Mouse (Mus musculus): ENCODE data around the gene Gm20388. TPM values are rescaled to one million over a fixed set of nuclear protein-coding genes. Genes with fewer than 3 reads are reported as not detected.
A peak's percentile ranks its signal among the peaks of the same experiment; 100 is the strongest.

Gm20388 gene
- polyA plus RNA-seq, 1 experiment from 2014 or later = not detected

DNA sequence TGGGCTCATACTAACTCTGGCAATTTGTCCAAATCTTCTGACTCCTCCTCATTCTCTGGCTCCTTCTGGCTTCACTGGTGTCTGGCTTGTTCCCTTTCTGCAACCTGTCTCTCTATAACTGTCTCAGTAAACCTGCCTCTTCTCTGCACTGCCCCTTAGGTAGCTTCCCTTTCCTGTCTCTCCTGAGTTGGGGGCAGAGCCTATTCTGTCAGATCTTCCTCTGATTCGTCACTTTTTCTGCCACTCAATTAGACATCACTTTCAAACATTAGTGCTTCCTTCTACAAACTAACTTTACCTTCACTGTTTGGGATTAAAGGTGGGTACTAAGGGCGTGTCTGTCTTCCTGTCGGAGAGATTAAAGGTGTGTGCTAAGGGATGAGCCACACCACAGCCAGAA lies 2430.1 kb downstream of the Gm20388 start:
- no peaks in the 10 kb centered on the region for H3K9me3 ChIP-seq
- no peak for ATAC-seq (ENCODE audit: insufficient number of reproducible peaks, insufficient read depth, low FRiP score, low TSS enrichment, low read depth)
- 82% methylated on average over 3 of the region's 3 CpGs for WGBS

DNA sequence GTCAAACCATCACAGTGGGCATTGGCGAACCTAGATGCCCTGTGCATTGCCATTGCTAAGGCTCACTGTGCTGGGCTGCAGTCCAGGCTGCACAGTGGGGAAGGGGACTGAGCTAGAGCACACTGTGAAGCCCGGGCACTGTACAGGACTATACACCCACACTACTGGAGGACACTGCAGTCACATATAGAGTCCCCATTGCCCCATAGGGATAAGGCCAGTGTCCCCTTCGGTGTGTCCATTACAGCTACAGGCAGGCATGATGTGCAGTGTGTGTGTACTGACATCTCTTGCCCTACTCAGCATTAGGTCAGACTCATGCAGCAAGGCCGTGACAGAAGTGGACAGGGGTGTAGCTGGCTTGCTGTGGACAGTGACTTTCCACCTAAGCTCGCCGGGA lies 2431.1 kb downstream of the Gm20388 start:
- 78% methylated on average over 6 of the region's 6 CpGs for WGBS
- peaks cover 32% of the 10 kb centered on the region for H3K4me1 ChIP-seq
- no peaks in the 10 kb centered on the region; the same call in 1 of the 2 replicates for H3K36me3 ChIP-seq
- peaks cover 73% of the 10 kb centered on the region for H3K27me3 ChIP-seq
- peak overlapping the region; percentile 17; the same call in 1 of the 2 replicates for H3K9ac ChIP-seq
- H3K9me3 ChIP-seq = no peaks in the 10 kb centered on the region
- ATAC-seq (ENCODE audit: insufficient number of reproducible peaks, insufficient read depth, low FRiP score, low TSS enrichment, low read depth) = no peak
- no peak overlapping the region for H3K4me2 ChIP-seq
- H3K27ac ChIP-seq = no peak overlapping the region
- no peak overlapping the region for H3K4me3 ChIP-seq

More for the DNA sequence above, 2430.1 kb downstream of the Gm20388 start:
- H3K27ac ChIP-seq = no peak overlapping the region
- no peaks in the 10 kb centered on the region; the same call in 1 of the 2 replicates for H3K36me3 ChIP-seq
- H3K4me2 ChIP-seq = no peak overlapping the region
- peaks cover 42% of the 10 kb centered on the region for H3K4me1 ChIP-seq
- H3K27me3 ChIP-seq = peaks cover 82% of the 10 kb centered on the region
- H3K9ac ChIP-seq = no peak overlapping the region
- H3K4me3 ChIP-seq = no peak overlapping the region

DNA sequence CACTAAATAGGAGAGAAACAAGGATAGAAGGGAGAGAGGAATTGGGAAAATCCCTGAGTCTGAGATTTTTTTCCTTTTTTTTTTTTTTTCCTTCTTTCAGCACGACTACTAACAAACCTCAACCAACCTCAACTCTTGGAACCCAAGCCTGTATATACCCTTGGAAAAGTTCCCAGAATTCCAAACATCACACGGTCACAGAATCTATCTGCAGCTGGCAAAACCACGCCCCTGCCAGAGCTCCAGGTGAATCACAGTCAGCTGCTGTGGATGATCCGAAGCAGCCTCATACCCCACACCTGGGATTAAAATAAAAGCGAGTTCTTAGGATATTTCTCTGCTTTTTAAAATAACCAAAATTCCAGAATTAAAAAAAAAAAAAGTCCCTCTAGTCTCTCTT lies 2431.7 kb downstream of the Gm20388 start:
- ATAC-seq (ENCODE audit: insufficient number of reproducible peaks, insufficient read depth, low FRiP score, low TSS enrichment, low read depth) = no peak
- H3K27me3 ChIP-seq = peaks cover 67% of the 10 kb centered on the region
- no peaks in the 10 kb centered on the region; the same call in 1 of the 2 replicates for H3K36me3 ChIP-seq
- H3K9ac ChIP-seq = no peak overlapping the region
- H3K4me1 ChIP-seq = peaks cover 31% of the 10 kb centered on the region
- H3K4me2 ChIP-seq = no peak overlapping the region; the same call in 1 of the 2 replicates
- H3K9me3 ChIP-seq = no peaks in the 10 kb centered on the region
- H3K4me3 ChIP-seq = no peak overlapping the region
- WGBS = 26% methylated on average over 5 of the region's 5 CpGs
- H3K27ac ChIP-seq = no peak overlapping the region

DNA sequence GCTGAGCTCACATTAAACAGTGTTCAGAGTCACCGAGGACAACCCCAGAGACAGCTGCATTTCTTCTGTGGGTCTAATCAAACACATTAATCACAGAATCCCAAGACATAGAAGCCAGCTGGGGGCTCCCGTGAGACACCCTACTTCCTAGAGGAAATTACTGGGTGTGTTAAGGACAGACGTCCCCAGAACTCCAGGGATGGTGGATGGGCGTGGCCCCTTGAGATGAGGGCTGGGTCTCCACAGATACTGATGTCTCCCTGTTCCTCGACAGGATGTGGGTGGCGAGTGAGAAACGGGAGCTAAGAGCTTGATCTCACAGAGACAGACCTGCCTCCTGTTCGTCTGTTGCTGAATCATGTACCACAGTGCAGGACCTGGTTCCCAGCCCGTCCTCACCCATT lies 2432.2 kb downstream of the Gm20388 start:
- Histone ChIP-seq H3K9ac (peak overlapping the region; percentile 47), H3K27me3 (peaks cover 62% of the 10 kb centered on the region), H3K4me3 (peak overlapping the region; percentile 30; the same call in 1 of the 2 replicates), H3K4me1 (peaks cover 36% of the 10 kb centered on the region), H3K27ac (0 out of 2 replicates have a peak overlapping the region, but pooled peaks have one; percentile 3), H3K4me2 (peak overlapping the region; percentile 59), H3K9me3 (no peaks in the 10 kb centered on the region), H3K36me3 (no peaks in the 10 kb centered on the region; the same call in 1 of the 2 replicates)
- ATAC-seq (ENCODE audit: insufficient number of reproducible peaks, insufficient read depth, low FRiP score, low TSS enrichment, low read depth) = no peak
- WGBS = 3% methylated on average over 9 of the region's 9 CpGs

DNA sequence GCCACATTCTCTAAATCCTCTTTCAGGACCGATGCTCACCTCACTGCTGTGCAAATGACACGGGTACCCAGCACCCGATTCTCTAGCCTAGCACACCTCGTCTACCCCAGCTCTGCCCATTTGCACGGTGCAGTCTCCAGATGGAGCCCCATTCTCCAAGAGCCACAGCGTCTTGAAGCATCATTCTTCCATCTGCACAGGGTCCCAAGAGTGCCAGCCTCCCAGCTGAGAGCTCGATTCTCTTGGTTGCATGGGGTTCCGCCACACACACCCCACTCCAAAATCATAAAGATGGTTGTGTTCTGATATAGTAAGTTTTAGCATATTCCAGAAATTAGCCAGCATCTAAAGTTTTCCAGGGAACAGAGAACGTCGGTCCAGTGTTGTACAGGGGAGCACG lies 2432.7 kb downstream of the Gm20388 start:
- peak overlapping the region; percentile 3; the same call in 1 of the 2 replicates for H3K27ac ChIP-seq
- H3K4me2 ChIP-seq = peak overlapping the region; percentile 59
- 3% methylated on average over 11 of the region's 11 CpGs for WGBS
- H3K9me3 ChIP-seq = no peaks in the 10 kb centered on the region
- H3K4me1 ChIP-seq = peaks cover 40% of the 10 kb centered on the region
- no peaks in the 10 kb centered on the region; the same call in 1 of the 2 replicates for H3K36me3 ChIP-seq
- H3K9ac ChIP-seq = peak overlapping the region; percentile 47
- peaks cover 57% of the 10 kb centered on the region for H3K27me3 ChIP-seq
- H3K4me3 ChIP-seq = peak overlapping the region; percentile 30
- no peak for ATAC-seq (ENCODE audit: insufficient number of reproducible peaks, insufficient read depth, low FRiP score, low TSS enrichment, low read depth)

GRCm38 (mm10) chr8:122343758-122344157 lies 2433.1 kb downstream of the Gm20388 start:
- H3K27me3 ChIP-seq = peaks cover 53% of the 10 kb centered on the region
- no peak for ATAC-seq (ENCODE audit: insufficient number of reproducible peaks, insufficient read depth, low FRiP score, low TSS enrichment, low read depth)
- H3K9ac ChIP-seq = peak overlapping the region; percentile 47
- under 1% methylated on average over 14 of the region's 14 CpGs for WGBS
- peak overlapping the region; percentile 3; the same call in 1 of the 2 replicates for H3K27ac ChIP-seq
- peak overlapping the region; percentile 59 for H3K4me2 ChIP-seq
- no peaks in the 10 kb centered on the region for H3K9me3 ChIP-seq
- peaks cover 40% of the 10 kb centered on the region for H3K4me1 ChIP-seq
- no peaks in the 10 kb centered on the region for H3K36me3 ChIP-seq
- peak overlapping the region; percentile 30 for H3K4me3 ChIP-seq

- WGBS = 3% methylated on average over 2 of the region's 5 CpGs
- ATAC-seq (ENCODE audit: insufficient number of reproducible peaks, insufficient read depth, low FRiP score, low TSS enrichment, low read depth) = no peak
- Histone ChIP-seq H3K9ac (no peak overlapping the region), H3K4me2 (peak overlapping the region; percentile 59), H3K27ac (no peak overlapping the region), H3K4me1 (peaks cover 40% of the 10 kb centered on the region), H3K36me3 (no peaks in the 10 kb centered on the region), H3K27me3 (peaks cover 54% of the 10 kb centered on the region), H3K9me3 (no peaks in the 10 kb centered on the region), H3K4me3 (no peak overlapping the region)
Measured at GRCm38 (mm10) chr8:122344219-122344618, 2433.6 kb downstream of the Gm20388 start.

DNA sequence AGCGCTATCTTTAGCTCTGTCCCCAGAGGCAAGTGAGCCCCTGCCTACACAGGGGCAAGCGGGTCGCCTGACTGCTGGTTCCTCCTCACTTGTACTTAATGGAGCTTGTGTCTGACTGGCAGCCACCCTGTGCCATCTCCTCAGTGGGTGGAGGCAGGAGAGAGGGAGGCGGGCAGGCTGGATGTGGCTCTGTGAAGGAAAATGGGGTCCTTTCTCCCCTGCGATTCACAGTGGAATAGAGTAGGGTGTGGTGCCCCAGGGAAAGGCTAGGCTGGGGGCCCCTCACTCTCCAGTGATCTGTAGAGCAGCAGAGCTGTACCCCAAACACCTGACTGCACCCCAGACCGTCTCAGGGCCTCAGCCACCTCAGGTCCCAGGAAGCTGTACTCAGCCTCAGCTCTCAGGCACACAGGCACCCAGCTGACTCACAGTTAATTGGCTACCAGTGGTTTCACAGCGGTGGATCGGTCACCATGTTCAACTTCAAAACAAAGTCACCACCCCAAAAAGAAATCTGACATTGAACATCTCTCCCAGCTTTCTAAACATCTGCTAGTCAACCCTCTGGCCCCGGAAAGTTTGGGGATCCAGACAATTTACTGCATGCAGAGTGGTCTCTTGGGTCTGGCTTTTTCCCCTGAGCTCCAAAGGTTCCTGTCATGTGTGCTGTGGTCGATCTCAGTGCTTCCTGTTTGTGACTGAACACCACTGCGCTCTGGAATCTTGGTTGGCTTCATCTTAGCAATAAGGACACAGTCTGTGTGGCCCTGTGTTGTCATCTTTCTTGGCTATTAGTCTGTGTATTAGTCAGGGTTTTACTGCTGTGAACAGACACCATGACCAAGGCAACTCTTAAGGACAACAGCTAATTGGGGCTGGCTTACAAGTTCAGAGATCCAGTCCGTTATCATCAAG lies 2434.8 kb downstream of the Gm20388 start:
- Histone ChIP-seq H3K27ac (no peak overlapping the region), H3K9ac (no peak overlapping the region), H3K9me3 (no peaks in the 10 kb centered on the region), H3K36me3 (no peaks in the 10 kb centered on the region), H3K27me3 (peaks cover 53% of the 10 kb centered on the region), H3K4me3 (no peak overlapping the region), H3K4me1 (peaks cover 43% of the 10 kb centered on the region), H3K4me2 (no peak overlapping the region)
- no peak for ATAC-seq (ENCODE audit: insufficient number of reproducible peaks, insufficient read depth, low FRiP score, low TSS enrichment, low read depth)
- 43% methylated on average over 12 of the region's 12 CpGs for WGBS

DNA sequence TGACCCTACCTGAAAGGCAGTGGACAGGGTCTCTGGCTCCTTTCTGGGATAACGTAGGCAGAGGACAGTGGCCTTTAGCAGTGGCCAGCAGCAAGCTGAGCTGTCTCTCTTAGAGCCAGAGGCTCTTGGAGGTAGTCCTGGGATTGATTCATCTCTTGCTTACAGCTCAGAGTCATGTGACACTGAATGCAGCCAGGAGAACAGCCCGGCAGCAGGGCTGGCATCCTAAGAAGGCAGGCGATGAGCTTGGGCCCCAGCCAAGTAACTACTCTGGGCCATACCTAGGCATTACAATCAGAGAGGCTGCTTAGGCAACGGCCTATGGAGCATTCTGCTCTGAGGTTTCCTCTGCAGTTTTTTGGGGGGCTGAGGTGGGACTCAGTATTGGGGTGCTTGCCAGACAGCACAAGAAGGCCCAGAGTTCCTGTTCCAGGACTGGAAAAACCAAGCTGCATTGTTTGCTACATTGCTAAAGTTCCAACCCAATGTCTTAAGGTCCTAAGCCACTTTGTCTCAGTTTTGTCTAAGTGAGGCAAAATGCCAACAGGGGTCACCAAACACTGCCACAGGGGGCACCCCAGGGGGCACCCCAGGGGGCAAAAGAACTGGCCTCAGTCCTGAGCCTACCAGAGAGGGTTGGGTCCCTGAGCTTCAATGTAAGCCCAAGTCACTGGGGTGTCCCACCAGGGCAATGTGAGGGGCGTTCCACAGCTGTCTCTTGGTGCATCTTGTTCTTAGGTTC lies 2437.3 kb downstream of the Gm20388 start:
- H3K4me3 ChIP-seq = no peak overlapping the region
- H3K27me3 ChIP-seq = peaks cover 46% of the 10 kb centered on the region
- no peak overlapping the region for H3K9ac ChIP-seq
- no peak overlapping the region for H3K27ac ChIP-seq
- H3K4me2 ChIP-seq = no peak overlapping the region
- peaks cover 31% of the 10 kb centered on the region for H3K4me1 ChIP-seq
- no peaks in the 10 kb centered on the region for H3K36me3 ChIP-seq
- ATAC-seq (ENCODE audit: insufficient number of reproducible peaks, insufficient read depth, low FRiP score, low TSS enrichment, low read depth) = no peak
- no peaks in the 10 kb centered on the region for H3K9me3 ChIP-seq
- 66% methylated on average over 5 of the region's 5 CpGs for WGBS

- Histone ChIP-seq H3K4me3 (no peak overlapping the region), H3K36me3 (no peaks in the 10 kb centered on the region), H3K9ac (no peak overlapping the region), H3K4me2 (no peak overlapping the region), H3K27me3 (peaks cover 32% of the 10 kb centered on the region), H3K9me3 (no peaks in the 10 kb centered on the region), H3K27ac (no peak overlapping the region), H3K4me1 (peaks cover 17% of the 10 kb centered on the region)
- ATAC-seq (ENCODE audit: insufficient number of reproducible peaks, insufficient read depth, low FRiP score, low TSS enrichment, low read depth) = no peak
- WGBS = 43% methylated on average over 15 of the region's 15 CpGs
Measured at GRCm38 (mm10) chr8:122349357-122350297, 2439.0 kb downstream of the Gm20388 start.
